Mouse (Mus musculus) heart, embryonic 12.5 days (tissue): ENCODE results near the gene Gm20388. TPM values are rescaled to one million over a fixed set of nuclear protein-coding genes. Genes with fewer than 3 reads are reported as not detected.

Experiments
- ATAC-seq: fragments of 200-750 bp; cut with Nextera tagmentation; 2 replicates; pipeline ENCODE4 v1.8.0; 2017; ENCODE audit warnings: moderate TSS enrichment, moderate library complexity; ENCODE audit not compliant: insufficient number of reproducible peaks, low FRiP score
- H3K27ac ChIP-seq: fragments of 300-500 bp; sonication (generic); 2 replicates; pipeline ENCODE4 v1.5.1; 2016; ENCODE audit warnings: mild to moderate bottlenecking, moderate library complexity; ENCODE audit not compliant: poor library complexity, severe bottlenecking
- H3K27me3 ChIP-seq: fragments of 300-500 bp; sonication (generic); replicated peaks from 2 replicates; pipeline ENCODE4 v1.6.1; 2016; ENCODE audit warnings: mild to moderate bottlenecking, moderate library complexity
- H3K36me3 ChIP-seq: fragments of 300-500 bp; sonication (generic); 2 replicates; pipeline ENCODE4 v1.6.1; 2016; ENCODE audit warnings: mild to moderate bottlenecking, moderate library complexity
- H3K4me1 ChIP-seq: fragments of 300-500 bp; sonication (generic); replicated peaks from 2 replicates; pipeline ENCODE4 v1.6.1; 2016; ENCODE audit warnings: mild to moderate bottlenecking
- H3K4me2 ChIP-seq: fragments of 300-500 bp; sonication (generic); 2 replicates; pipeline ENCODE4 v1.6.1; 2016; ENCODE audit warnings: mild to moderate bottlenecking, moderate library complexity
- H3K4me3 ChIP-seq: fragments of 300-500 bp; sonication (generic); 2 replicates; pipeline ENCODE4 v1.5.1; 2016; ENCODE audit warnings: mild to moderate bottlenecking
- H3K9ac ChIP-seq: fragments of 300-500 bp; sonication (generic); 2 replicates; pipeline ENCODE4 v1.6.1; 2016; ENCODE audit warnings: mild to moderate bottlenecking, moderate library complexity
- H3K9me3 ChIP-seq: fragments of 300-500 bp; sonication (generic); replicated peaks from 2 replicates; pipeline ENCODE4 v1.6.1; 2016; ENCODE audit warnings: mild to moderate bottlenecking, moderate library complexity
- WGBS: fragments of 180-500 bp; shearing (Covaris S2); methylation state at CpG from one replicate; pipeline ENCODE4 v1.1.7; 2016; 5-methylcytosine and 5-hydroxymethylcytosine counted together
- polyA plus RNA-seq: library from polyadenylated mRNA; unstranded; fragments of >200 nt; fragmentation: Nextera tagmentation; extraction: Ambion mirVana; gene quantifications from 2 replicates; pipeline ENCODE4 v1.2.1, GENCODE M21; 2016

Gene Gm20388
- polyA plus RNA-seq, 1 experiment from 2014 or later = not detected

GRCm38 (mm10) chr8:120724816-120725575 lies 814.4 kb downstream of the Gm20388 start:
- 0 out of 2 replicates have a peak, but pooled peaks cover 2% of the 10 kb centered on the region for H3K4me1 ChIP-seq
- no peak overlapping the region for H3K4me3 ChIP-seq
- no peaks in the 10 kb centered on the region for H3K36me3 ChIP-seq
- peaks cover 8% of the 10 kb centered on the region; the same call in 1 of the 2 replicates for H3K27me3 ChIP-seq
- 0 out of 2 replicates have a peak, but pooled peaks have one; percentile 34 for ATAC-seq
- H3K27ac ChIP-seq = no peak overlapping the region
- H3K4me2 ChIP-seq = no peak overlapping the region
- peaks cover 13% of the 10 kb centered on the region; the same call in 1 of the 2 replicates for H3K9me3 ChIP-seq
- WGBS = 74% methylated on average over 17 of the region's 17 CpGs
- H3K9ac ChIP-seq = no peak overlapping the region

DNA sequence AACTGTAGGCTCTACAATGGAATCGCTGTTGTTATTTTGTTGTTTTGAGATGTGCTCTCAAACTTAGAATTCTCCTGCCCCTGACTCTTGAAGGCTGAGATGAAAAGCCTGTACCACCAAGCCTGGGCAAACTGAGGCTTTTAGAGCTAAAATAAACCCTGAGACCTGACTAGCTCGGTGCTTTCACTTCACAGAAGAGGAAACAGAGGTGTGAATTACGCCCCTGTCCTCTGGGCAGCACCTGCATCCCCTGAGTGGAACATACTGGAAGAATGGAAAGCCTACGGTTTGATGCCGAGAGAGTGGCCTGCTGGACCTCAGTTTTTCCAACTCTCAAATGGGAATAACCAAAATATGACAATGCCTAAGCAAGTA lies 814.9 kb downstream of the Gm20388 start:
- Histone ChIP-seq H3K9ac (no peak overlapping the region), H3K27ac (no peak overlapping the region), H3K36me3 (no peaks in the 10 kb centered on the region), H3K4me2 (no peak overlapping the region), H3K4me3 (no peak overlapping the region), H3K27me3 (peaks cover 12% of the 10 kb centered on the region; the same call in 1 of the 2 replicates), H3K4me1 (0 out of 2 replicates have a peak, but pooled peaks cover 2% of the 10 kb centered on the region), H3K9me3 (peaks cover 13% of the 10 kb centered on the region; the same call in 1 of the 2 replicates)
- WGBS = 72% methylated on average over 5 of the region's 5 CpGs
- no peak for ATAC-seq

DNA sequence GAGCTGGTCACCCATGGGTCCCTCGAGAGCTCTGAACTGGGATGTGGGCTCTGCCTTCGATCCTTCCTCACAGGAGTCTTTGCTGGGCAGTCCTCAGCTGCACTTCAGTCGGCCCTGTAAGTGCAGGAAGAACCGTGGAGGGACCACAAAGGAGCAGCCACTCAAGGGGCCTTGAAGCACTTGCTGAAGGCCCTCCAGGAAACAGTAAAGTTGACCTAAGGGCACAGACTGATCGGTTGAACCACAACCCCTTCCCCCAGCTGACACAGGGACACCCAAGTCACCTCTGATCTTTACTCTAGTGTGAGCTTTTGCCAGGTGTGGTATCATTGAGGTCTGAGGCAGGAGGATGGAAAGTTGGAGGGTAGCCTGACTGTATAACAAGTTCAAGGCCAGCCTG lies 815.4 kb downstream of the Gm20388 start:
- H3K9me3 ChIP-seq = peaks cover 12% of the 10 kb centered on the region; the same call in 1 of the 2 replicates
- no peak for ATAC-seq
- H3K4me1 ChIP-seq = 0 out of 2 replicates have a peak, but pooled peaks cover 2% of the 10 kb centered on the region
- H3K4me2 ChIP-seq = no peak overlapping the region
- H3K27ac ChIP-seq = no peak overlapping the region
- H3K27me3 ChIP-seq = peaks cover 14% of the 10 kb centered on the region; the same call in 1 of the 2 replicates
- 64% methylated on average over 5 of the region's 5 CpGs for WGBS
- no peak overlapping the region for H3K9ac ChIP-seq
- no peak overlapping the region for H3K4me3 ChIP-seq
- no peaks in the 10 kb centered on the region for H3K36me3 ChIP-seq

DNA sequence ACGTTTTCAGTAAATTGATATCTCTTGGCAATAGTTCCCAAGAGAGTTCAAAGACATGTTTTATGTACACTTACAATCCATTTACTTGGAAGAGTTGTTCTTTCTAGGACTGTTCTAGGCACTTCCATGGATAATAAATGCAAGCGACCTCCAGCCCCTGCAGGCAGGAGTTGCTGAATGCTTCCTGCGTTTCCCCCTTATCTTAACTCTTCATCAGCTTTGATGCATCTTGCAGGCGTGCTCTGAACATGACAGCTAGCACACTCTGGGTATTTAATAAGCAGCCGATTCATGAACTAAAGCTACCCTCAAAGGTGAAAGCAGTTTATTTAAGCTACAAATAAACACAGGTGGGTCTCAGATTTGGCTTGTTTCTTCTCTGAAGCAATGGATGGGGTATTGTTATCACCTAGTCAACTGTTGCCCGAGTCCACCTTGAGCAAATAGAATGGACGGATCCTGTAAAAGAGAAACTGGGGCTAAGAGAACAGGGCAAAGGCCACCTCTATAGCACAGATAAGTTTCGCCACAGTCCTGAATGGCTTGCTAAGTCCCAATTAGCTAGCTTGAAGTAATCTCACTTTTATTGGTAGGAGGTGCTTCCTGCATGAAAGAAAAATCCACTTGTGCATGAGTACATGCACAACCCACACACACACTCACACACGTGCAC lies 818.0 kb downstream of the Gm20388 start:
- ATAC-seq = no peak
- Histone ChIP-seq H3K4me2 (no peak overlapping the region), H3K36me3 (no peaks in the 10 kb centered on the region), H3K27ac (no peak overlapping the region), H3K9me3 (0 out of 2 replicates have a peak, but pooled peaks cover under 1% of the 10 kb centered on the region), H3K4me3 (no peak overlapping the region), H3K4me1 (0 out of 2 replicates have a peak, but pooled peaks cover 5% of the 10 kb centered on the region), H3K9ac (no peak overlapping the region), H3K27me3 (peaks cover 35% of the 10 kb centered on the region)
- 56% methylated on average over 9 of the region's 9 CpGs for WGBS

- H3K9ac ChIP-seq = no peak overlapping the region
- no peaks in the 10 kb centered on the region for H3K36me3 ChIP-seq
- peaks cover 11% of the 10 kb centered on the region for H3K4me1 ChIP-seq
- no peak overlapping the region for H3K4me2 ChIP-seq
- peaks cover 56% of the 10 kb centered on the region for H3K27me3 ChIP-seq
- H3K9me3 ChIP-seq = no peaks in the 10 kb centered on the region
- H3K27ac ChIP-seq = no peak overlapping the region
- ATAC-seq = no peak
- no peak overlapping the region for H3K4me3 ChIP-seq
- WGBS = 42% methylated on average over 14 of the region's 14 CpGs
Measured at GRCm38 (mm10) chr8:120731582-120731981, 820.9 kb downstream of the Gm20388 start.

DNA sequence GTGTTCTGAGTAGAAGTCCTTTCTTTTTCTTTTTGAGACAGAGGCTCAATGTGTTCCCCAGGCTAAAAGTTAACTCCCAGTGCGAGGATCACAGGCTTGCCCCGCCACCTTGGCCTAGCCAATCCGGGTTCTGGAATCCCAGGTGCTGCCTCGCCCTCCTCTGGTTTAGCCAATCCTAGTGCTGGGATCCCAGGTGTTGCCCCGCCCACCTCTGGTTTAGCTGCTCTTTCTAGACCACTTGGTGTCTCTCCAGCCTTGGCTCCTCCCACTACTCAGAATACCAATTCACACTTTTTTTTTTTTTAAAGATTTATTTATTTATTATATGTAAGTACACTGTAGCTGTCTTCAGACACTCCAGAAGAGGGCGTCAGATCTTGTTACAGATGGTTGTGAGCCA lies 821.4 kb downstream of the Gm20388 start:
- no peak overlapping the region for H3K9ac ChIP-seq
- 50% methylated on average over 6 of the region's 6 CpGs for WGBS
- peaks cover 12% of the 10 kb centered on the region for H3K4me1 ChIP-seq
- H3K9me3 ChIP-seq = no peaks in the 10 kb centered on the region
- H3K36me3 ChIP-seq = no peaks in the 10 kb centered on the region
- no peak overlapping the region for H3K4me2 ChIP-seq
- peaks cover 61% of the 10 kb centered on the region for H3K27me3 ChIP-seq
- ATAC-seq = no peak
- H3K4me3 ChIP-seq = no peak overlapping the region
- H3K27ac ChIP-seq = no peak overlapping the region

- Histone ChIP-seq H3K36me3 (no peaks in the 10 kb centered on the region), H3K27me3 (peaks cover 77% of the 10 kb centered on the region), H3K27ac (no peak within 1 kb of the TSS), H3K4me2 (peak within 1 kb of the TSS; percentile 92), H3K4me3 (peak within 1 kb of the TSS; percentile 52), H3K4me1 (peaks cover 18% of the 10 kb centered on the region), H3K9me3 (no peaks in the 10 kb centered on the region), H3K9ac (peak within 1 kb of the TSS; percentile 63)
- WGBS = under 1% methylated on average over 62 of the region's 62 CpGs
- peak; percentile 87 for ATAC-seq
Measured at GRCm38 (mm10) chr8:120735770-120736481, 825.3 kb downstream of the Gm20388 start, which contains the start of gene Irf8. Irf8 (plus strand) TSS chr8:120736358.

DNA sequence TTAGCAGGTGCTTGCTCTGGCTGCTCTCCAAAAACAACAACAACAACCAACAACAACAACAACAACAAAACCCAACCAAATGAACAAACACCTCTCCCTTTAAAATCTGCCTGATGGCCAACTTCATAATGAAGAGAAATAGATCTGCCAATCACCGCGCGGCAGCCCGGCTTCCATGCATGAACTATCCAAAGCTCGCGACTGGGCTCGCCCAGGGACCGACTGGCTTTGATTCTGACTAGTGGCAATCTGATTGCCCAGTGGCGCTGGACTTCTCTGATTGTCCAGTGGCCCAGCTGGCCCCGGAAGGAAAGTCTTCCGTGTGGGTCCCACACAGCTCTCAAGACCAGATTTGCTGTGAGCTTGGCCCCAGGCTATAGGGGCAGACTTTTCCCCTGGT lies 825.8 kb downstream of the Gm20388 start:
- 2% methylated on average over 11 of the region's 11 CpGs for WGBS
- peak overlapping the region; percentile 63 for H3K9ac ChIP-seq
- no peaks in the 10 kb centered on the region for H3K36me3 ChIP-seq
- peak overlapping the region; percentile 52 for H3K4me3 ChIP-seq
- peaks cover 18% of the 10 kb centered on the region for H3K4me1 ChIP-seq
- H3K9me3 ChIP-seq = no peaks in the 10 kb centered on the region
- H3K27ac ChIP-seq = no peak overlapping the region
- peak overlapping the region; percentile 92 for H3K4me2 ChIP-seq
- ATAC-seq = no peak
- H3K27me3 ChIP-seq = peaks cover 78% of the 10 kb centered on the region

- peak overlapping the region; percentile 92 for H3K4me2 ChIP-seq
- peaks cover 18% of the 10 kb centered on the region for H3K4me1 ChIP-seq
- H3K36me3 ChIP-seq = no peaks in the 10 kb centered on the region
- no peaks in the 10 kb centered on the region for H3K9me3 ChIP-seq
- H3K27ac ChIP-seq = no peak overlapping the region
- ATAC-seq = no peak
- peak overlapping the region; percentile 52 for H3K4me3 ChIP-seq
- H3K9ac ChIP-seq = no peak overlapping the region
- WGBS = 64% methylated on average over 7 of the region's 7 CpGs
- peaks cover 72% of the 10 kb centered on the region for H3K27me3 ChIP-seq
Measured at GRCm38 (mm10) chr8:120737166-120737565, 826.5 kb downstream of the Gm20388 start.

DNA sequence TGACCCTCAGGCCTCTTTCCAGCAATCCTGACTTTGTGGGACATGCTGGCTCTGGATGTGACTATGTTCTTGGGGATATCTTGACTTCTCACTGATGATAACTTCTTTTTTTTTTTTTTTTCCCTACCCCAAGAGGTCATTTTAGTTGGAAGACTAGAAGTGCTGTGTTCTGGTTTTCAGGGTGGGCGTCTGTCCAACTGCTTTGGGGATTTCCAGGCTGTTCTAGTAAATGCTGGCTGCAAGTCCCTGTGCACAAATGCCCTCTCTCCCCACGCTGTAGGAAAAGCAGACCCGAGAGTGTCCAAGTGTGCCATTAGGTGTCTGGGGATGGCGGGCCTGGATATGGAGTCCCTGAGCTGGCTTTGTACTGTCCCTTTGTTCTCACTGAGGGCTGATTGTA lies 828.1 kb downstream of the Gm20388 start:
- peaks cover 16% of the 10 kb centered on the region for H3K4me1 ChIP-seq
- peaks cover 59% of the 10 kb centered on the region for H3K27me3 ChIP-seq
- H3K4me2 ChIP-seq = no peak overlapping the region
- no peak overlapping the region for H3K27ac ChIP-seq
- ATAC-seq = no peak
- H3K4me3 ChIP-seq = no peak overlapping the region
- no peaks in the 10 kb centered on the region for H3K9me3 ChIP-seq
- 79% methylated on average over 4 of the region's 4 CpGs for WGBS
- no peaks in the 10 kb centered on the region for H3K36me3 ChIP-seq
- no peak overlapping the region for H3K9ac ChIP-seq

DNA sequence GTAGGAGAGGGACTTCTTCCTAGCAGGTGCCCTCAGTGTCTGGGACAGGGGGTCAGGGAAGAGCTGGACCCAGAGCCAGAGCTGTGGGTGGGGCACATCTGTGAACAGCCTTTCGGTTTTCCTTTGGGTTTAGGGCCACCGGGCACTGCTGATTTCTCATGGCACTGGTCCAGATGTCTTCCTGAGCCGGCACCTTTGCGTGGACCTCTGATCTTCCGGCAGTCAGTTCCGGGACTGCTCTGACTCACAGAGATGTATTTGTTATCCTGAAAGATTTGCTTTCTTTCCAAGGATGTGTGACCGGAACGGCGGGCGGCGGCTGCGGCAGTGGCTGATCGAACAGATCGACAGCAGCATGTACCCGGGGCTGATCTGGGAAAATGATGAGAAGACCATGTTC lies 828.9 kb downstream of the Gm20388 start:
- 70% methylated on average over 15 of the region's 15 CpGs for WGBS
- Histone ChIP-seq H3K27me3 (peaks cover 54% of the 10 kb centered on the region), H3K9me3 (no peaks in the 10 kb centered on the region), H3K4me1 (peaks cover 20% of the 10 kb centered on the region), H3K27ac (no peak overlapping the region), H3K9ac (no peak overlapping the region), H3K36me3 (no peaks in the 10 kb centered on the region), H3K4me3 (no peak overlapping the region), H3K4me2 (no peak overlapping the region)
- no peak for ATAC-seq
